Mouse (Mus musculus): ENCODE measurements at regions not wholly inside any gene's neighbourhood (a gene's known extent, or its start where the extent isn't known, plus 50 kb on each side); places are given as distances from the start of the nearest gene placed in this dataset.

- no peaks in the 10 kb centered on the region for H3K4me1 ChIP-seq (ENCODE audit: control insufficient read depth, insufficient read depth, low read length)
- no peak overlapping the region for H3K27ac ChIP-seq (ENCODE audit: insufficient read depth, low read length)
- TF ChIP-seq CTCF (IDR thresholded peaks at IDR 0.05; ENCODE audit: borderline replicate concordance, insufficient read depth, low read length) = no peak
- no peak for TF ChIP-seq POLR2A (IDR thresholded peaks at IDR 0.05; ENCODE audit: low read depth, low read length)
- no peak overlapping the region for H3K4me3 ChIP-seq (ENCODE audit: insufficient read depth, low read length)
Measured at GRCm38 (mm10) chr13:16805560-16805959, 793.9 kb downstream of the Inhba start.
